Mouse (Mus musculus): ENCODE data around the gene Dpp9.
A peak's percentile ranks its signal among the peaks of the same experiment; 100 is the strongest.

Gene Dpp9

DNA sequence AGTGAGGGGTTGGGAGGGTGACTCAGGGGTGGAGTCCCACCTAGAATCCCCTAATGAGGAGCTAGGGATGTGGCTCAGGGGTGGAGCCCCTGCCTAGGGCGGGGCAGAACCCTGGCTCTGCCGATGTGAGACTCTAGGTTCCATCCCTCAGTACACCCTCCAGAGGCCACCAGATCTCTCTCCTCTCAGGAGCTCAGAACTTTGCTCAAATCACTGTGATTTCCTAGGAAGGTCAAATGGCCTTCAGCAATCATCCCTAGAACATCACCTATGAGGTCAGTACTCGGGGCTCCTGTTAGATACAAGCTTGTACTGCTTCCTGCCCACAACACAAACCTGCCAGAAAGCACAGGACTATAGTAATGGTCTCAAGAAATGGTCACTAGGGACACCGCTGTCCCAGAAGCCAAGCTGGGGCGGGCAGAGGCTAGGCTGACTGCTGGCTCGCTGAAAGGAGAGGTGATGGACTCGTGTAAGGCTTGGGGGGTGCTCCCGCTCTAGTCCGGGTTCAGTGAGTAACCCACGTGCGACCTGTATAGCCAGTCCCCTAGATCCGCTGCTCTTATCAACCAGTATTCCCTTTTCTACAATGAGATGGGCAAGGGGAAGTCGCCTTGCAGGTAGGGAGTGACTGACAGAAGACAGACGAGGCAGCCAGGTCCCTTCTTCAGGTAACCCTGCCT lies 35.6 kb downstream of the Dpp9 start:
- DNase-seq, result peak; percentile 94

GRCm38 (mm10) chr17:56175416-56175815 lies 43.3 kb downstream of the Dpp9 start:
- DNase-seq, result no peak

- DNase-seq, result no peak
Observed at GRCm38 (mm10) chr17:56173401-56174046, 45.2 kb downstream of the Dpp9 start.

- DNase-seq, result no peak
Observed at GRCm38 (mm10) chr17:56171881-56172280, 46.8 kb downstream of the Dpp9 start.

DNA sequence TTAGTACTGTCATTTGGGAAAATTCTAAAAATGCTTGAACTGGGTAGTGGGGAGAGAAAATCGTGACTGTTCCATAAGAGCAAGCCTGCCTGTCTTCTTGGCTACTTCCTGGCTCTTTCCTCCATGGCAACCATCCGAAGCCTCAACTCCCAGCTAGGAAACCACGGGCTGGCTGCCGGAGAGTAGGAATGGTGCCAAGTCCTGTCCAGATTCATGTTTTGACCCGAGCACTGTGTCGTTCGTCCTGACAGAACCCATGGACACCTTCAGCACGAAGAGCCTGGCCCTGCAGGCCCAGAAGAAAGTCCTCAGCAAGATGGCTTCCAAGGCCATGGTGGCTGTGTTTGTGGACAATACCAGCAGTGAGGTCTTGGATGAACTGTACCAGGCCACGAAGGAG lies 47.2 kb downstream of the Dpp9 start:
- DNase-seq, result no peak

GRCm38 (mm10) chr17:56170636-56171035 lies 48.1 kb downstream of the Dpp9 start:
- DNase-seq, result peak; percentile 94

DNA sequence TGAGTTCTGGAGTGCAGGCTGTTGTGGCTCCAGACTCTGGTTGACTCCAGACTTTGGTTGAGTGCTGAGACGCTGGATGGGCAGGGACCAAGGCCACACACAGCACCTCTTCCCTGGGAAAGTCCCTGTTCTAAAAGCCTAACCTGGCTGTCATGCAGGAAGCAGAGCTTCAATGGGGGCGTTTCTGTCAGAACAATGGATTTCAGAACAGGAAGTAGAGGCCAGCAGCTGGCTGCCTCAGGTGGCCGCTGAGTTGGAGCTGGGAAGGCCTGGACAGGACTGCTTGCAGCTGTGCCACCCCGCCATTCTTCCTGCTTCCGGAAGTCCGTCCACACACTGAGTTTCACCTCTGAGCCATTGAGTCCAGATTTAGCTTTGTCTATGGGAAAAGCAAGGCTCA lies 48.9 kb downstream of the Dpp9 start:
- peak; percentile 97 for DNase-seq

DNA sequence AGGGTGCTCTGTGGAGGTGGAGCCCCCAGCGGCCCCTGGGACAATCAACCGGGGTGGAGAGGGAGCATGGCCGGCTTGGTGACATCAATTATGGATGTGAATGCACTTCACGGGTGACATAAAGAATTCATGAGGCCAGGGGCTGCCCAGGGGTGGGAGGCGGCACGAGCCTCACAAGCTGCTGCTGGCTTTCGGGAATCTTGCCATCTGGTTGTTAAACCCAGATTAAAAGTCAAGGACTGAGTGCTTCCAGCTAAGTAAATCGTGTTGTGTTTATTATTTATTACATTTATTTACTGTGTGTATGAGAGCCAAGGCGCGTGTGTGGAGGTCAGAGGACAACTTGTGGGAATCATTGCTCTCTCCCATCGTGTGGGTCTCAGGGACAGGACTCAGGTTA lies 53.0 kb downstream of the Dpp9 start:
- DNase-seq, result no peak

GRCm38 (mm10) chr17:56164510-56164909 lies 54.2 kb downstream of the Dpp9 start:
- DNase-seq, result no peak

DNA sequence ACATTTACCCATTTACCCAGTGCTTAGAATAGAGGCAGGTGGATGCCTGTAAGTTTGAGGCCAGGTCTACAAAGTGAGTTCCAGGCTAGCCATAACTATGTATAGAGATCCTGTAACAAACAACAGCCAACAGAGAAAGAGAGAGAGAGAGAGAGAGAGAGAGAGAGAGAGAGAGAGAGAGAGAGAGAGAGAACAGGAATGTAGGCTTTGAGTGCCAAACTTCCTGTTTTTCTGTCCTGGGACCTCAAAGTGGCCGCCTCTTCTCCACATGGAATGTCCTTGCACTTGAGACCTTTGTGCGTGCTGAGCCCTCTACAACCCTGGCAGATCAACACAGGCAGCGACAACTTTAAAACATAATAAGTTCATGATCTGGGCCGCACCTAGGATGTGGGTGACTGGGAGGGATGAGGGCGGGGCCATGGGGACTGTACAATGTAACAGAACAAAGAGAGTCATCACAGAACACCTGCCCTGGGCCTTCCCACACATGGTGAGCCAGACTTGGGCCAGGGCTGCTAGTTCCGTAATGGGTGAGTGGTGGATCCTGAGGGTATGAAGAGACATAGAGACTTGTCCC lies 55.1 kb downstream of the Dpp9 start:
- DNase-seq, result peak; percentile 94

DNA sequence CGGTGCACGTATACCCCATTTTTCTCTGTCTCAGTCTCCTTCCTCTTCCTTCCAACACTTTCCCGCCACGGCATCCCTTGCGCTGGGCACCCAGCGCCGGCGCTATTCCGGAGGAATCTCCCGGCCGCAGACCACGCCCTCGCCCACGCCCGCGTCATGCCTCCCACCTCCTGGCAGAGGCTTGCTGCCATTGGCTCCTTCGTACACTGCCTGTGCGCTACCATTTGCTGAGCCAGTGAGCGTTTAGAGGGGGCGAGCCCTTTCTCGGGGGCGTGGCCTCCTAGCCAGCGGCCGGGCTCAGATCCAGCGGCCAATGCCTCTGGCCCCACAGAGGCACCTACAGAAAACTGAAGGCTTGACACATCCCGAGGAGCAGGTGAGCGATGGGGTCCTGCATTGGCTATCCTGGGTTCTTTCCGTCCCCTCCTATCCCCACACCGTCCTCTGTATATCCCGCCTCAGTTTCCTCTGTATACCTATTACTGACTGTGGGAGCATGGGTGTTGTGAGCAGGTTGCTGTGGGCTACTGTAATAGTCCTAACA lies 56.4 kb downstream of the Dpp9 start, which contains the start of gene Tnfaip8l1:
Gene Tnfaip8l1, plus strand, starts transcription at position 247 of the 544 bp plus-strand sequence.
- DNase-seq, result peak; percentile 100

DNA sequence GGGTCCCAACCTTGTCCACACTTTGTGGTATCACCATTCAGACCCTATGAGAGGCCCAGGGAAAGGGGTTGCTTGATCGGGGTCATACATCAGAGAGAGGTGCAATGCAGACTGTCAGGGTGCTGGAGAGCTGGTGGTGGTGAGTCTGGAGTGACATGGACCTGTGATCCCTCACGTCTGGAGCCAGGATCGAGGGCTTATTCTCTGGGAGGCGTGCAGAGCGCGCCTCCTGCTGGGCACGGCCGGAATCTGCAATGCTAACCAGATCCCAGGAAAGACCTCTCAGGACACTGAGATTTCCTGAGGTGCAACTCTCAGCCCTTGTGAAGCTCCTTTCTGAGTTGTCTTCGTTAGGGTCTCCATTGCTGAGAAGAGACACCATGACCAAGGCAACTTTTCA lies 59.0 kb downstream of the Dpp9 start:
- DNase-seq, result peak; percentile 96

- peak; percentile 97 for DNase-seq
Observed at GRCm38 (mm10) chr17:56153643-56154042, 65.1 kb downstream of the Dpp9 start.

DNA sequence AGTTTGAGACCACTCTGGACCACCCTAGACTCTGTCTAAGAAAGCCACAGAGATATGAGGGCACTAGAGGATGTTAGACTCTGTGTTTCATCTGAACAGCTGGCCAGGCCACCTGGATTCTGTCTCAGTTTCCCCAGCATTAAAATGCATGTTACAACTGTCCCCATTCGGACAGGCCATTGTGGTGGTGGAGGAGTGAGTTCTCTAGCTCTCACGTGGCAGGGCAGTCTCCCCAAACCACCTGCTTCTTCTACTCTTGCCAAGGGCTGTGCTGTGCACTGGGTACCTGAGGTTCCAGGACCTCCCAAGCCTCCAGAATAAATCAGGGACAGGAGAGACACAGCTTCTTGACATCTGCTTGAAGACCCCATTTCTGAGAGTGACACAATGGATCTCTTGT lies 68.8 kb downstream of the Dpp9 start:
- no peak for DNase-seq

DNA sequence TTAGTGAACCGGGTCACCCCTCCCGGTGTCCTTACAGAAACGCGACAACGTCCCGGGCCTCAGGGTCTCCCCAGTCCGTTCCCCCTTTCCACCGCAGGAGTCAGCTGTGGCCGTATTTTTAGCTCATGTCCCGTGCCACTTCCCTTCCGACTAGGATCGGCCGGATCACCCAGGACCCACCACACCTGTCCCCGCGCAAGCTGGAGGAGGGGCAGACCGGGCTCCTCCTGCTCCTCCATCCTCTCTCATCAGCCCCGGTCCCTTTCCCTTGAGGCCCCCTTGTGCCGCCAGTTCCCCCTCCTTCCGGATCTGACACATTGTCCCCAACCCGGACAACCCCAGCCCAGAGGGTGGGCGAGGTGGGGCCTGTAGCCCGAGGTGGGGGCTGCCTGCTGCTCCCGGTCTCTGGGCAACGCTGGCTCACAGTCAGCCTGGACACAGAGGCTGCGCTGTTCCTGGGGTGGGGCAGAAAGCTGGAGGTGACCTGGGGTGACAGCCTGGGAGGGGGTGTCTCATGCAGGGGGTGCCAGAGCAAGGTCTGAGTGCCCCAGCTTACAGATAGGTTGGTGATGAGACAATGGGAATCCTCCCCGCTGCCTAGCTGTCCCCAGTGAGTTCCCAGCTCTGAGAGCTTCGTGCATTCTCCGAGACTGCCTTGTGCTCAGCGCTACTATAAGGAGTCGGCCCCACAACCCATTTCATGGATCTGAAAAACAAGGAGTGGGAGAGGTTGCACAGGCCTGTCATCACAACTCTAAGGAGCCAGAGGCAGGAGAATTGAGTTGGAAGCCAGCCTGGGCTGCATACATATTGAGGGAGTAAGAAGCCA lies 69.7 kb downstream of the Dpp9 start:
- DNase-seq, result no peak

DNA sequence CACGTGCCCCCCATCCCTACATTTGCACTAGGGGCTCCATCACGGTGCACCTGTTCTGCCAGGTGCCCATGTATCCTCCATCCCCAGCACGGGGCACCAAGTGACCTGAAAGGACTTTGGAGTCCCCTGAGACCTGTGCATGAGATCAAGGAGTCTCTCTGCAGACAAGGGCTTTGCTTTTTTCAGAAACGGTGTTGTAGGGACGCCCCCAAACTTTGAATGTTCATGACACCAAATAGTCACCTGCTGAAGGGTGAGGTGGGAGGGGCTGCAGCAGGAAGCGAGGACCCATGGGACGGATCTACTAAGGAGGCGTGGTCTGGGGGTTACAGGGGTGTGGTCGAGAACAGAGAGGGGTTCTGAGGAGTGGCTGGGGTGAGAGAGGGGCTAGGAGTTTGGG lies 70.4 kb downstream of the Dpp9 start:
- no peak for DNase-seq

DNA sequence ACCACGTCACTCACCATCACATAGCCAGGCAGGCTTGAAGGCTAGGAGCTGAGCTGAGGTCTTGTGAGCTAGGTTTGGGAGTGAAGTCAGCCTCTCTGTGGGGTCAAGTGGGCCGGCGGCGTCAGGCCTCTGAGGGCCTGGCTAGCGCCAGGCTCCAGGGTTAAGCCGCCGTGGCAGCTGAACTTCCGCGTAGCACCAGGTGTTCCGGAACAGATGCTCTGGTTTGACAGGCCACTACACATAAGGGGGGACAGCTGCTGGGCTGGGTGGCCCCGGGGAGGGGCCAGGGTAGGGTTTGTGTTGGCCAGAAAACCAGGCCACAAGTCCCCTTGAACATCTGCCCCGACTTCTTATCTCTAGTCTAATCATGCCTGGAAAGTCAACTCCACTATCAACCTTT lies 71.3 kb downstream of the Dpp9 start:
- DNase-seq, result no peak

DNA sequence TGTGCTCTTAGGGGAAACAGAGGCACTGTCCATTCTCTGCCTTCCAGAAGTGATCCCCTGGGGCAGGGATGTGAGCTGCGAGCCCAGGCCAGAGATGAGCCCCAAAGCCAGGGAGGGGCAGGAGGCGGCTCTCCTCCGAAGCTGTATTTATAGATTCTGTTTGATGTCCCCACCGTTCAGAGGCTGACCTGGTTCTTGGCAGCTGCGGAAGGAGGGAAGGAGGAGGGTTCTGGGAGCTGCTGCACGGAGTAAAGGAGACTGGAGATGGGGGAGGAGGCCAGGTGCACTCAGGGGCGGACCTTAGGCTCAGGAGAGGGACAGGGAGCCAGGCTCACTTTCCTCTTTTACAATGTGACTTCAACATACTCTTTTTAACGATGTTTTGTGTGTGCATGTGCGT lies 72.6 kb downstream of the Dpp9 start:
- DNase-seq, result peak; percentile 84

DNA sequence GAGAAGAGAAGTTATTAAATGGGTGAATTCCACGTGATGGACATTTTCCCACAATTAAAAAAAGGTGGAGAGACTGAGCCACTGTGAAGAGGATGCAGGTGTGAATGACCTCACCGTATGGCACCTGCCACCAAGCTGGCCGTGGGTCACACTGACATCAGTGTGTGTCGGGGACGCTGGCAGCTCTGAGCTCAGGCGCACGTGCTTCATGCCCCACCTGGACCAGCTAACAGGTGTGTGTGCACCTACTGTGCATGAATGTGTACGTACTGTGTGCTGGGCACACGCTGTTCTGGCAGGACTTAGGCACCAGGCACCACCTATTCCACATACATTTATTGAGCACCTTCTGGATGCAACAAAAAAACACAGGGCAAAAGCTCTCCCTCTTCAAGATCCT lies 74.2 kb downstream of the Dpp9 start:
- peak; percentile 79 for DNase-seq

DNA sequence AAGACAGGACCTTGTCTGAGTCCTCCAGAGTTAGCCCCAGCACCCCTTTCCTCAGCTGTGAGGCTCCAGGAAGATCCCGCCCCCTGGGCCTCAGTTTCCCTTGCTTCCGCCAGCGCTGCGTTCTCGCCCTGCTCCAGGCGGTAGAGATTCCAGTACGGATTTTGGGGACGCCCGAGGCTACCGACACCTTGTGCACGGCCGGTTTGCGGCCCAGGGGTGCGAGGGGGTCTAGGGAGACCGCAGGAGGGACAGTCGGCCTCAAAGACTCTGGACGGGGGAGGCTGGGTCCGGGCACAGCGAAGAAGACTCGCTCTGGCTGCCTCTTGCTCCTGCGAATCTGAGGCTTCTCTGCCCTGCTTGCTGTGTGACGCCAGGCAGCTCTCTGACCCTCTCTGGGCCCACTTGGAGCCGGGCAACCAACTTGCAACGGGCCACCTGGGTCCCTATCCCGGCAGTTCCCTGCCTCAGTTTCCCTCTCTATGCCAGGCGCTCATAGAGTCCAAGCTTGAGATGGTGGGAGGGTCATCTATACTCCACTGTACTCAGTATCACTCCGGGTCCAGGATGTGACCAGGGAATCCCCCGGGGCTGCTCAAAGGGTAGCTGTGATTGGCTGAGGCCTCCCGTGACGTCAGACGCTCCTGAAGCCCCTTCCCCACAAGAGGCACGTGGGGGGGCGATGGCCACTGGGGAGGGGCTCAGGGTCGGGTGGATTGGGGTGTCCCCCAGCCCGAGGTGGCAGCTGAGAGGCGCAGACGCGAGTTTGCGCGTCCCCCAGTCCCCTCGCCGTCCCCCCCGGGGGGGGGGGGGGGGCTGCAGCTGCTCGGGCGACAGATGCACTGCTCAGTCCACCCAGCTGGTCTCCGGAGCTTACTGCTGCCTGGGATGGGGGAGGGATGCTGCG lies 76.8 kb downstream of the Dpp9 start:
- no peak for DNase-seq

DNA sequence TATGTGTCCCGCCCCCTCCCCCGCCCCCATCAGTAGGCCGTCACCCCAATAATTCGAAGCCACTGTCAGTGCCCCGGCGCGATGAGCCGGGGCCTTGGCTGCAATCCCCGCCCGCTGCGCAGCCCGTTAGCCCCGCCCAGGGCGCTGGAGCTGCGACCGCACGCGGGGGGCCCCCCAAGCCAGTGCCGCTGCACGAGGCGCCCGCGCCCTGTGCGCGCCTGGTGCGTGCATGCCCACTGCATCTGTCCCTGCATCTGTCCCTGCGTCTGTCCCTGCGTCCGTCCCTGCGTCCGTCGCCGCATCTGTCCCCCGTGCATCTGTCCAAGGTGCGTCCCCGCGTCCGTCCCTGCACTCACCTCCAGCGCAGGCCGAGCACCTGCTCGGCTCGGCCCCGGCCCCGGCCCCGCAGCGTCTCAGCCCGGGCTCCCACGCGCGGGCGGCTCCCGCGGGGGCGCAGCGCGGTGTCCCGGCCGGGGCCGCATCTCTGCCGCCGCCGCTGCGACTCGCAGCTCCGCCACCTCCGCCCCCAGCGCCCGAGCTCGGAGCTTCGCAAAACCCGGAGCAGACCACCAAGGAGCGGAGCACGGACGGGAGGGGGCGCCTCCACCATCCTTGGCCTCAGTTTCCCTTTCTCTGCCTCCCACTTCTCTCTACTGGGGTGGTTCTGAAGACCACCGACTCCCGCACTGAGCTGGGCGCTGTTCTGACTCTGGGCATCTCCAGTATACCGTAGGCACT lies 78.7 kb downstream of the Dpp9 start, which contains the start of gene Sema6b:
Gene Sema6b, minus strand, starts transcription at position 486 of the 738 bp plus-strand sequence.
- peak; percentile 94 for DNase-seq
